Mouse (Mus musculus) midbrain, embryonic 12.5 days (tissue): ENCODE measurements around the gene Ttc9c. TPM values are rescaled to one million over a fixed set of nuclear protein-coding genes. Genes with fewer than 3 reads are reported as not detected.

Experiments used
- ATAC-seq: fragments of 200-750 bp; cut with Nextera tagmentation; 2 replicates; pipeline ENCODE4 v1.8.0; 2017; ENCODE audit warnings: low read depth, moderate TSS enrichment, moderate library complexity; ENCODE audit not compliant: low FRiP score
- H3K27ac ChIP-seq: fragments of 300-500 bp; sonication (generic); replicated peaks from 2 replicates; pipeline ENCODE4 v1.5.1; 2016; ENCODE audit warnings: mild to moderate bottlenecking
- H3K27me3 ChIP-seq: fragments of 300-500 bp; sonication (generic); 2 replicates; pipeline ENCODE4 v1.6.1; 2016; ENCODE audit warnings: mild to moderate bottlenecking
- H3K36me3 ChIP-seq: fragments of 300-500 bp; sonication (generic); 2 replicates; pipeline ENCODE4 v1.6.1; 2016
- H3K4me1 ChIP-seq: fragments of 300-500 bp; sonication (generic); 2 replicates; pipeline ENCODE4 v1.6.1; 2016
- H3K4me2 ChIP-seq: fragments of 300-500 bp; sonication (generic); replicated peaks from 2 replicates; pipeline ENCODE4 v1.6.1; 2016; ENCODE audit warnings: mild to moderate bottlenecking, moderate library complexity
- H3K4me3 ChIP-seq: fragments of 300-500 bp; sonication (generic); 2 replicates; pipeline ENCODE4 v1.5.1; 2016; ENCODE audit warnings: mild to moderate bottlenecking
- H3K9ac ChIP-seq: fragments of 300-500 bp; sonication (generic); replicated peaks from 2 replicates; pipeline ENCODE4 v1.6.1; 2016; ENCODE audit warnings: mild to moderate bottlenecking, moderate library complexity
- H3K9me3 ChIP-seq: fragments of 300-500 bp; sonication (generic); 2 replicates; pipeline ENCODE4 v1.6.1; 2016; ENCODE audit warnings: mild to moderate bottlenecking
- WGBS: fragments of 180-500 bp; shearing (Covaris S2); methylation state at CpG from one replicate; pipeline ENCODE4 v1.1.7; 2016; 5-methylcytosine and 5-hydroxymethylcytosine counted together
- polyA plus RNA-seq: library from polyadenylated mRNA; unstranded; fragments of >200 nt; fragmentation: Nextera tagmentation; extraction: Ambion mirVana; gene quantifications from 2 replicates; pipeline ENCODE4 v1.2.1, GENCODE M21; 2016

The Ttc9c gene
- polyA plus RNA-seq, 1 experiment from 2014 or later, result 65.7 TPM

GRCm38 (mm10) chr19:8821146-8821545, 2.0 kb upstream of the Ttc9c start:
- 3% methylated on average over 7 of the region's 7 CpGs for WGBS
- H3K36me3 ChIP-seq, result peaks cover 39% of the 10 kb centered on the region
- no peak for ATAC-seq
- no peaks in the 10 kb centered on the region for H3K27me3 ChIP-seq
- H3K9me3 ChIP-seq, result no peaks in the 10 kb centered on the region
- peak overlapping the region; percentile 94 for H3K4me2 ChIP-seq
- H3K4me1 ChIP-seq, result peaks cover 44% of the 10 kb centered on the region
- H3K4me3 ChIP-seq, result peak overlapping the region; percentile 100
- peak overlapping the region; percentile 99 for H3K27ac ChIP-seq
- peak overlapping the region; percentile 99 for H3K9ac ChIP-seq

GRCm38 (mm10) chr19:8820424-8820956, 1.4 kb upstream of the Ttc9c start:
- peak overlapping the region; percentile 94 for H3K4me2 ChIP-seq
- H3K4me1 ChIP-seq, result peaks cover 50% of the 10 kb centered on the region
- ATAC-seq, result peak; percentile 10
- peak overlapping the region; percentile 99 for H3K9ac ChIP-seq
- H3K27me3 ChIP-seq, result no peaks in the 10 kb centered on the region
- peaks cover 38% of the 10 kb centered on the region for H3K36me3 ChIP-seq
- peak overlapping the region; percentile 99 for H3K27ac ChIP-seq
- H3K4me3 ChIP-seq, result peak overlapping the region; percentile 100
- H3K9me3 ChIP-seq, result no peaks in the 10 kb centered on the region
- under 1% methylated on average over 42 of the region's 48 CpGs for WGBS

- Histone ChIP-seq H3K36me3 (peaks cover 38% of the 10 kb centered on the region), H3K4me2 (peak within 1 kb of the TSS; percentile 94), H3K4me3 (peak within 1 kb of the TSS; percentile 100), H3K9ac (peak within 1 kb of the TSS; percentile 99), H3K4me1 (peaks cover 55% of the 10 kb centered on the region), H3K27me3 (no peaks in the 10 kb centered on the region), H3K27ac (peak within 1 kb of the TSS; percentile 99), H3K9me3 (no peaks in the 10 kb centered on the region)
- under 1% methylated on average over 81 of the region's 83 CpGs for WGBS
- ATAC-seq, result peak; percentile 97
Observed at GRCm38 (mm10) chr19:8819596-8820423, 677 bp upstream of the Ttc9c start, which contains the start of gene Hnrnpul2. Hnrnpul2 (plus strand) TSS chr19:8820010.

GRCm38 (mm10) chr19:8818301-8818798, 783 bp downstream of the Ttc9c start:
- 32% methylated on average over 14 of the region's 14 CpGs for WGBS
- no peaks in the 10 kb centered on the region for H3K27me3 ChIP-seq
- peak overlapping the region; percentile 94 for H3K4me2 ChIP-seq
- peaks cover 55% of the 10 kb centered on the region for H3K4me1 ChIP-seq
- H3K9me3 ChIP-seq, result no peaks in the 10 kb centered on the region
- H3K4me3 ChIP-seq, result peak overlapping the region; percentile 100
- H3K9ac ChIP-seq, result peak overlapping the region; percentile 86
- peaks cover 37% of the 10 kb centered on the region for H3K36me3 ChIP-seq
- H3K27ac ChIP-seq, result peak overlapping the region; percentile 99
- ATAC-seq, result no peak

- WGBS, result 37% methylated on average over 3 of the region's 3 CpGs
- Histone ChIP-seq H3K4me1 (peaks cover 42% of the 10 kb centered on the region), H3K27ac (no peak overlapping the region), H3K27me3 (no peaks in the 10 kb centered on the region), H3K9ac (peak overlapping the region; percentile 47), H3K36me3 (peaks cover 44% of the 10 kb centered on the region), H3K4me3 (peak overlapping the region; percentile 19), H3K4me2 (peak overlapping the region; percentile 94), H3K9me3 (no peaks in the 10 kb centered on the region)
- no peak for ATAC-seq
Observed at GRCm38 (mm10) chr19:8817001-8817400, 2.1 kb downstream of the Ttc9c start.

- H3K4me2 ChIP-seq, result no peak overlapping the region
- H3K9ac ChIP-seq, result no peak overlapping the region
Observed at GRCm38 (mm10) chr19:8815812-8816211, 3.3 kb downstream of the Ttc9c start.

GRCm38 (mm10) chr19:8806810-8807209, 12.3 kb downstream of the Ttc9c start:
- H3K4me2 ChIP-seq, result no peak overlapping the region
- H3K9me3 ChIP-seq, result no peaks in the 10 kb centered on the region
- H3K9ac ChIP-seq, result no peak overlapping the region
- no peak overlapping the region for H3K4me3 ChIP-seq
- H3K27ac ChIP-seq, result no peak overlapping the region
- peaks cover 66% of the 10 kb centered on the region for H3K36me3 ChIP-seq
- H3K4me1 ChIP-seq, result peaks cover 11% of the 10 kb centered on the region
- 91% methylated on average over 5 of the region's 5 CpGs for WGBS
- no peak for ATAC-seq
- no peaks in the 10 kb centered on the region for H3K27me3 ChIP-seq

More at GRCm38 (mm10) chr19:8815812-8816211, 3.3 kb downstream of the Ttc9c start:
- H3K4me1 ChIP-seq, result peaks cover 35% of the 10 kb centered on the region
- H3K27ac ChIP-seq, result no peak overlapping the region
- no peaks in the 10 kb centered on the region for H3K27me3 ChIP-seq
- H3K36me3 ChIP-seq, result peaks cover 54% of the 10 kb centered on the region
- H3K4me3 ChIP-seq, result no peak overlapping the region
- 82% methylated on average over 11 of the region's 11 CpGs for WGBS
- H3K9me3 ChIP-seq, result no peaks in the 10 kb centered on the region
- ATAC-seq, result no peak

GRCm38 (mm10) chr19:8803879-8804660, 15.1 kb downstream of the Ttc9c start:
- Histone ChIP-seq H3K9me3 (no peaks in the 10 kb centered on the region), H3K36me3 (peaks cover 45% of the 10 kb centered on the region), H3K9ac (no peak overlapping the region), H3K4me3 (no peak overlapping the region), H3K4me1 (peaks cover 14% of the 10 kb centered on the region), H3K27ac (no peak overlapping the region), H3K27me3 (peaks cover 4% of the 10 kb centered on the region; the same call in 1 of the 2 replicates), H3K4me2 (no peak overlapping the region)
- WGBS, result 93% methylated on average over 11 of the region's 11 CpGs
- no peak for ATAC-seq

GRCm38 (mm10) chr19:8803204-8803780, 15.8 kb downstream of the Ttc9c start:
- Histone ChIP-seq H3K9ac (0 out of 2 replicates have a peak overlapping the region, but pooled peaks have one; percentile 50), H3K4me1 (peaks cover 19% of the 10 kb centered on the region), H3K9me3 (no peaks in the 10 kb centered on the region), H3K4me3 (peak overlapping the region; percentile 66), H3K27me3 (peaks cover 4% of the 10 kb centered on the region; the same call in 1 of the 2 replicates), H3K4me2 (peak overlapping the region; percentile 59), H3K27ac (peak overlapping the region; percentile 88; the same call in 1 of the 2 replicates), H3K36me3 (peaks cover 38% of the 10 kb centered on the region)
- WGBS, result 90% methylated on average over 9 of the region's 9 CpGs
- ATAC-seq, result no peak

GRCm38 (mm10) chr19:8802130-8802821, 16.9 kb downstream of the Ttc9c start, which contains the start of gene Zbtb3:
Zbtb3 (plus strand) TSS chr19:8802555.
- peaks cover 25% of the 10 kb centered on the region for H3K4me1 ChIP-seq
- peaks cover 4% of the 10 kb centered on the region; the same call in 1 of the 2 replicates for H3K27me3 ChIP-seq
- peak within 1 kb of the TSS; percentile 88 for H3K27ac ChIP-seq
- H3K36me3 ChIP-seq, result peaks cover 28% of the 10 kb centered on the region
- H3K4me3 ChIP-seq, result peak within 1 kb of the TSS; percentile 66
- peak within 1 kb of the TSS; percentile 59 for H3K4me2 ChIP-seq
- under 1% methylated on average over 30 of the region's 30 CpGs for WGBS
- peak; percentile 97 for ATAC-seq
- H3K9me3 ChIP-seq, result no peaks in the 10 kb centered on the region
- peak within 1 kb of the TSS; percentile 52 for H3K9ac ChIP-seq

- no peak overlapping the region for H3K27ac ChIP-seq
- peaks cover 4% of the 10 kb centered on the region; the same call in 1 of the 2 replicates for H3K27me3 ChIP-seq
- no peak overlapping the region; the same call in 1 of the 2 replicates for H3K9ac ChIP-seq
- ATAC-seq, result no peak
- H3K4me2 ChIP-seq, result peak overlapping the region; percentile 93
- no peaks in the 10 kb centered on the region for H3K9me3 ChIP-seq
- no peak overlapping the region for H3K4me3 ChIP-seq
- H3K4me1 ChIP-seq, result peaks cover 28% of the 10 kb centered on the region
- peaks cover 20% of the 10 kb centered on the region for H3K36me3 ChIP-seq
Observed at GRCm38 (mm10) chr19:8798947-8799315, 20.2 kb downstream of the Ttc9c start.
